Mouse (Mus musculus) testis, postnatal 14 days (tissue): ENCODE data around the gene Lrrc28.

Source experiments
- DNase-seq: peaks from one replicate; pipeline ENCODE4 v3.0.0; 2021; ENCODE audit warnings: low spot score

Lrrc28 gene

GRCm38 (mm10) chr7:67645681-67646014, 580 bp upstream of the Lrrc28 start:
- DNase-seq, result no peak

DNA sequence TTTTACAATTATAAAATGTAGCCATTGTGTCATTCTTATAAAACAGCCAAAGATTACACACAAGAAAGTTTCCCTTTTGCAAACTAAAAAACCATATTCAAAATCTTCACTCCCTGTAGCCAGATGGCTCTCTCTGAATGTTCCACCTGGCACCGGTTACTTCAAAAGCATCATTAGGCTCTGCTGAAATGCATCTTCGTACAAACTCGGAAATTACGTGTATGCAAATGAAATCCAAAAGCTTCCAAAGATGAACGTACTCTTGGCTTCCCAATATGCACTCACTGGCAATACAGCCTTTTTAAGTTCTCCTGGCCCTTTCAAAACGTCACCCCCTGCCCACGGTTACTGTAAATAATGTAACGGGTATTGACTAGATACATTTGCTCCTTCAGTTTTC, 777 bp downstream of the Lrrc28 start:
- no peak for DNase-seq

- DNase-seq, result no peak
These were observed 2.1 kb downstream of the Lrrc28 start for GRCm38 (mm10) chr7:67642955-67643354.

- DNase-seq, result no peak
These were observed 6.1 kb downstream of the Lrrc28 start for GRCm38 (mm10) chr7:67639006-67639405.

DNA sequence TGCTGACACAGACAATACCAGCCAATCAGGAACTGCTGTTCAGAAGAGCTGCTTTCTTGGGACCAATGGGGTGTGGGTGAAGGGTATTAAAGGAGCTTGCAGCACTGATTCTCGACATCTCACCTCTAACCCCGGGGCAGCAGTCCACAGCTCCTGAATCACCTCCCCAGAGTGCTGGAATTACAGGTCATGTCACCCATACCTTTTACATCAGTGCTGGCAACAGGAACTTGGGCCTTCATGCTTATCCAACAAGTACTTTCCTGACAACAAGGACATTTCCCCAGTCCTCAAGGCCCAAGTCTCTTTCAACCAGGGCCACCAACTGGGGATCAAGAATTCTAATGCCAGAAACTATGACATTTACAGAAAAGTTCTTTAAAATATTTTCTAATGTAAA, 8.9 kb downstream of the Lrrc28 start:
- no peak for DNase-seq

DNA sequence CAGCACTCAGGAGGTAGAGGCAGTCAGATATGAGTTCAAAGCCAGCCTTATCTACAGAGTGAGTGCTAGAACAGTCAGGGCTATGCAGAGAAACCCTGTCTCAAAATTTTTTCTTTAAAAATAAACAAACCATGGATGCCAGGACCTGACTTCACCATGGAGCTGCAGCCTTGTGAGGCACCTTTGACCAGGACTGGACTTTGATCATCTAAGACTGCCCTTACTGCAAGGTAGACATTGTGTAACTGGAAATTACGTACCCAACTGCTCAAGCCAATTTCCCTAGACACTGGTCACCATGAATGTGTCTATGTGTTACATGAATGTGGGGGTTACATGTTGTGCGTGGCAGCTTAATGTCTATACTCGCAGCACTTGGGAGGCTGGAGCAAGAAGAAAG, 10.9 kb downstream of the Lrrc28 start:
- no peak for DNase-seq

GRCm38 (mm10) chr7:67632380-67632779, 12.7 kb downstream of the Lrrc28 start:
- no peak for DNase-seq

- DNase-seq, result peak; percentile 34
These were observed 14.3 kb downstream of the Lrrc28 start for GRCm38 (mm10) chr7:67630817-67631216.

- DNase-seq, result no peak
These were observed 15.4 kb downstream of the Lrrc28 start for GRCm38 (mm10) chr7:67629681-67630080.

DNA sequence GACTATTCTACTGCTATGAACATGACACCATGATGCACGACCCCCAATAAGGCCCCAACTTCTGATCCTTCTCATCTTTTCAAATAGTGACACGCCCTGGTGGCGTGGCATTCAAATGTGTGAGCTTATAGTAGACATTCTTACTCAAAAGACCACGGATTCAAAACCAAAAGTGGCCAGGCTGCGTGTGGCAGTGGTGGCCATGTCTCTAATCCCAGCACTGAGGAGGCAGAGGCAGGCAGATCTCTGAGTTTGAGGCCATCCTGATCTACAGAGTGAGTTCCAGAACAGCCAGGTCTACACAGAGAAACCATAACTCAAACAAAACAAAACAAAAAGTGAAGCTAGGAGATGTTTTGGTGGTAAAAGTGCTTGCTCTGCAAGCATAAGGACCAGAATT, 18.4 kb downstream of the Lrrc28 start:
- no peak for DNase-seq

GRCm38 (mm10) chr7:67622151-67622550, 22.9 kb downstream of the Lrrc28 start:
- DNase-seq, result no peak

DNA sequence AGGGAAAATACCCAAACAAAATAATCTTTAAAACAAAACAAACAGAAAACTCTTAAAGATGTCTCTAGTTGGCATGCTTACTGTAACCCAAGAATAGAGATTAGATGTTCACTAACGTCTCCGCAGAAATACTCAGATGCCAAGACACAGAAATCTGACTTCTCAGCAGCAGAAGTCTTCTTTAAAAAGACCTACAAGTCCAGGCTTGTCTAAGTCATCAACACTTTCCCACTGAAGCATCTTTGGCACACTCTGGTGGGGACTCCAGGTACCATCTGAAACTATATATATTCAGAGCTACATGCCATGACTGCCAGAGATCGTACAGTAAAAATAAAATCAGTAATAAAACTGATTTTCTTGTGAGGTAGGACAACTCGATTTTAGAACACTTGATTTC, 25.2 kb downstream of the Lrrc28 start:
- DNase-seq, result no peak

GRCm38 (mm10) chr7:67618316-67618715, 26.8 kb downstream of the Lrrc28 start:
- no peak for DNase-seq

DNA sequence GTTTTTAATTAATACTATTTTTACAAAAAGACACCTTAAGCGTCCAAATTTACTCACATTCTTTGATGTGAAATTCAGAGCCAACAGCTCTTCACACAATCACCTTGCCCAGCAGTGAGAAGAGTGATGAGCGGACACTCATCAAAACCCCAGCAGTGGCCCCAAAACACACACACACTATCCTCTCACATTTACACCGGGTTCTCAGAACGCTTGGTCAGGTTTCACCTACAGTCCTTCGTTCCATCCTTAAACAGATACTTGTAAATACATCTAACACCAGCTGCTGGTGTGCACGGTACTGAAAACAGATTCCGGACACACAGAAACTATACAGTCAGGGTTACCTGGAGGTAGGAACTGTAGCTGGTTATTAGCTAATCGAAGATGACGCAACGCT, 27.4 kb downstream of the Lrrc28 start:
- no peak for DNase-seq

GRCm38 (mm10) chr7:67616890-67617289, 28.2 kb downstream of the Lrrc28 start:
- DNase-seq, result no peak

DNA sequence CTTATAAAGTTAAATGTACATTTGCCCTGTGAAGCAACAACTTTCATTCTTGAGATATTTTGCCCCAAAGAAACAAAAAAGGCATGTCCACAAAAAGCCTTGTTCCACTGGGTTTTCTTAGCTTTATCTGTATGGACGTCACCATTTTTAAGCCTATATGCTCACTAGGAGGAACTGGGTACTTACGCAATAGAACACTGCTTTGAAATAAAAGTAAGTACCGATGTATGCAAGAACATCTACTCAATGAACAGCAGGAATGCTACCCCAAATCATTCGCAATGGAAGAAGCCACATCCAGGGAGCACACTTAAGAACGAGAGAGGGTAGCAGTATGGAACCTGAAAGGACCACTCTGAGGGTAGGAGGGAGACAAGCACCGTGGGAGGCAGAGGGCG, 30.6 kb downstream of the Lrrc28 start:
- no peak for DNase-seq

GRCm38 (mm10) chr7:67613795-67614463, 31.1 kb downstream of the Lrrc28 start:
- DNase-seq, result no peak

- DNase-seq, result peak; percentile 63
These were observed 36.6 kb downstream of the Lrrc28 start for GRCm38 (mm10) chr7:67608348-67609024.

DNA sequence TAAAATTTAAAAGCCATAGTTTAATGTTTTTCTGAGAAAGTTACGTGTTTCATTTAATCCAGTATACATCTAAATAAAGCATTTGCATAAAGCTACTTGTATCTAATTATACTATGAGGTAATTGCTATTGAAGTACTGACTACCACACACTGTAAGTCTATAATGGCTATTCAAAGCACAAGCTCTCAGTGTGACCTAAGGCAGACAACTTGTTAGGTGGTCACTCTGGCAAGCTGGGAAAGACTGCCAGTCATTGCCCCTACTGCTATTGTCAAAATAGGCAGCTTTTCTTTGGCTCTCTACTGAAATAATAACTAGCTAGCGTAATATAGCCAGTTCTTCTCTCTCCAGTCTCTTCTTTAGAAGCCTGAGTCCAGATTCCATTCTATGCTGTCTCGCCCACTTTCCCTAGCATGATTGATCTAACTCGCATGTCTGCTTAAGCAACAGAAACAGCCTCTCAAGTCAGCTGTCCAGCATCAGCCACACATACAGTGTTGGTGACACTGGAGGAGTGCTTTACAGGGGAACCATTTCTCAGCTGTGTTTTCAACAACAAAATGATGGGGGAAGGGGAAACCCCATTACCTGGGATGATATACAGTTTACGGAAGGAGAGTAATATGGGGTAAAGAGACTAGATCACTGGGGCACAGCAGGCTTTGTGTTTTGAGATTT, 37.3 kb downstream of the Lrrc28 start:
- DNase-seq, result no peak

GRCm38 (mm10) chr7:67606250-67606649, 38.8 kb downstream of the Lrrc28 start:
- no peak for DNase-seq

GRCm38 (mm10) chr7:67605114-67605513, 40.0 kb downstream of the Lrrc28 start:
- no peak for DNase-seq

DNA sequence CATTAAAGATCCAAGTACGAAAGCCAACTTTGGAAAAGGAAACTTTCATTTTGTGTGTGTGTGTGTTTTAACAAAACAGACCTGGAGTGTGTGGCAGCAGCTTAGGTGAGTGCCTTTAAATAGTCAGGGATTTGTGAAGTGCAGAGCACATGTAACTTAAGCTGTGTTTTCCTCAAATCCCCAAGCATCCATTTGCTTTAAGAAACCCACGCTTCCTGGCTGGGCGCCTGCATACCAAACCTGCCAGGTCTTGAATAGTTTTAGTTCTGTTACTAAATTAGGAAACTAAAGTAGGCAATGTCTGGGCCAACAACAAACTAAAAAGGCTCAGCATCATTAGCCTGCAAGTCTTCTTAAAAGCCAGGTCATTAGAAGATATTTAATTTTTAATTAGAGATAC, 47.0 kb downstream of the Lrrc28 start:
- no peak for DNase-seq

DNA sequence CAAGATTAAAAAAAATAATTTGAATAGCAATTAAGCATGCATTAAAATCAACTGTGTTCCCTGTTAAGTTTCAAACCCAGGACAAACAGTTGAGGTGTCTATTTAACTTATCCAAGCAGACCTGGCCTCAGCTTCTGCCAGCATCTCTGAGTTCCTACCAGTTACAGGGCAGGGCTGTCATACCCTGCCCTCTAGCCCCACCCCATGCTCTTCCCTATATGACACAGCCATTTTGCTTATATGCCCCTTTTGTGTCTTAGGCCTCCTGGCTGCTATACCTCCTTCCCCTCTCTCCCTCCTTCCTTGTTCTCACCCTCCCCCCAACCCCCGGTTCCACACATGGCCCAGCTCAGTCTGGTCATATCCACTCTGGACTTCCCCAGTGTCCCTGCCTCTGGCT, 48.1 kb downstream of the Lrrc28 start:
- no peak for DNase-seq

- no peak for DNase-seq
These were observed 48.7 kb downstream of the Lrrc28 start for GRCm38 (mm10) chr7:67596322-67596721.
